Mouse (Mus musculus) limb, embryonic 14.5 days (tissue): ENCODE measurements around the gene Ppm1e. TPM values are rescaled to one million over a fixed set of nuclear protein-coding genes. Genes with fewer than 3 reads are reported as not detected.

Source experiments
- ATAC-seq: fragments of 200-750 bp; cut with Nextera tagmentation; 2 replicates; pipeline ENCODE4 v1.8.0; 2017; ENCODE audit warnings: low read depth, moderate number of reproducible peaks, moderate TSS enrichment; ENCODE audit not compliant: low FRiP score
- DNase-seq: peaks from one replicate; pipeline ENCODE4 v3.0.0-alpha.2; 2015; ENCODE audit warnings: low spot score
- H3K27ac ChIP-seq: fragments of 300-500 bp; sonication (generic); replicated peaks from 2 replicates; pipeline ENCODE4 v1.5.1; 2014; ENCODE audit warnings: low read depth, mild to moderate bottlenecking, low read length, moderate library complexity, mixed read lengths
- H3K27me3 ChIP-seq: fragments of 300-500 bp; sonication (generic); 2 replicates; pipeline ENCODE4 v1.6.1; 2014; ENCODE audit warnings: low read length, mixed read lengths; ENCODE audit not compliant: control insufficient read depth, insufficient read depth
- H3K36me3 ChIP-seq: fragments of 300-500 bp; sonication (generic); 2 replicates; pipeline ENCODE4 v1.6.1; 2014; ENCODE audit warnings: mild to moderate bottlenecking, low read length, moderate library complexity, mixed read lengths; ENCODE audit not compliant: control insufficient read depth, insufficient read depth
- H3K4me1 ChIP-seq: fragments of 300-500 bp; sonication (generic); 2 replicates; pipeline ENCODE4 v1.6.1; 2014; ENCODE audit warnings: antibody characterized with exemption, low read length, mixed read lengths; ENCODE audit not compliant: control insufficient read depth, insufficient read depth
- H3K4me2 ChIP-seq: fragments of 300-500 bp; sonication (generic); replicated peaks from 2 replicates; pipeline ENCODE4 v1.6.1; 2014; ENCODE audit warnings: low read depth, mild to moderate bottlenecking, low read length, moderate library complexity; ENCODE audit not compliant: severe bottlenecking
- H3K4me3 ChIP-seq: fragments of 300-500 bp; sonication (generic); replicated peaks from 2 replicates; pipeline ENCODE4 v1.5.1; 2014; ENCODE audit warnings: low read length
- H3K9ac ChIP-seq: fragments of 300-500 bp; sonication (generic); 2 replicates; pipeline ENCODE4 v1.6.1; 2014; ENCODE audit warnings: mild to moderate bottlenecking, low read depth, low read length, moderate library complexity; ENCODE audit not compliant: severe bottlenecking
- H3K9me3 ChIP-seq: fragments of 300-500 bp; sonication (generic); 2 replicates; pipeline ENCODE4 v1.6.1; 2016; ENCODE audit warnings: low read length; ENCODE audit not compliant: control insufficient read depth
- POLR2A ChIP-seq: fragments of 200-500 bp; IDR thresholded peaks from 2 replicates; pipeline ENCODE4 v1.8.0; 2012; ENCODE audit warnings: inconsistent platforms, mild to moderate bottlenecking, moderate library complexity, borderline replicate concordance; ENCODE audit not compliant: insufficient read depth, insufficient read length; ENCODE audit errors: extremely low read depth
- WGBS: fragments of 180-500 bp; shearing (Covaris S2); extraction: QIAGEN DNeasy Blood & Tissue Kit; methylation state at CpG from one replicate; pipeline ENCODE4 v1.1.7; 2014; 5-methylcytosine and 5-hydroxymethylcytosine counted together
- polyA plus RNA-seq, 2 experiments: library from polyadenylated mRNA; depleted of rRNA in 1 of 2; stranded (reverse) in 1 of 2; unstranded in 1 of 2; fragments of >200 nt; fragmentation: Nextera tagmentation in 1 of 2; extraction: Ambion mirVana in 1 of 2; gene quantifications; 2 replicates each; pipeline versions ENCODE4 v1.2.1 to v1.2.3; 2012 to 2014

The Ppm1e gene
- polyA plus RNA-seq, 2 experiments, result 2.6 to 3.1 TPM

- ATAC-seq (no peak), DNase-seq (no peak)
- Histone ChIP-seq H3K36me3 (0 out of 2 replicates have a peak, but pooled peaks cover 4% of the 10 kb centered on the region), H3K4me3 (no peak overlapping the region), H3K4me2 (no peak overlapping the region), H3K9ac (no peak overlapping the region), H3K27ac (no peak overlapping the region), H3K4me1 (no peaks in the 10 kb centered on the region), H3K9me3 (no peaks in the 10 kb centered on the region), H3K27me3 (peaks cover 2% of the 10 kb centered on the region)
- WGBS, result 85% methylated on average over 7 of the region's 7 CpGs
- no peak for TF ChIP-seq POLR2A
Observed at GRCm38 (mm10) chr11:87238891-87239530, 119.8 kb downstream of the Ppm1e start.

DNA sequence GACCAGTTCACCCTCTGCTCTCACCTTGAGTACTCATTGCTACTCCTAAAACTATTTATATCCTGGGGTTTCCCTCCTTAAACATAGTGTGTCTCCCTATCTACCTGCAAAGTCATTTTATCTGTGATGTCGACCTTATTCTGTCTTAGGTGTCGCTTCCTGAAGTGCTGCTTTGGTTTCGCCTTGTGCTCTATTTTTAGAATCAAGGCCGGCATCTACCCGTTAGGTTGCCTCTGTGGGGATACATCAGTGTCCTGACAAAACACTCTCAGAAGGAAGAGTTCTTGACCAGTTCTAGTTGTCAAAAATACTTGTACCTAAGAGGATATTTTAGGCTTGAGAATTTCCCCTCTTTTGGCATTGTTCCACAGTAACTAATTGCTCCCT, 123.3 kb downstream of the Ppm1e start:
- Histone ChIP-seq H3K9me3 (no peaks in the 10 kb centered on the region), H3K4me3 (no peak overlapping the region), H3K36me3 (0 out of 2 replicates have a peak, but pooled peaks cover 4% of the 10 kb centered on the region), H3K27ac (no peak overlapping the region), H3K9ac (no peak overlapping the region), H3K27me3 (no peaks in the 10 kb centered on the region), H3K4me1 (no peaks in the 10 kb centered on the region), H3K4me2 (no peak overlapping the region)
- DNase-seq, result no peak
- TF ChIP-seq POLR2A, result no peak
- no peak for ATAC-seq
- 76% methylated on average over 5 of the region's 5 CpGs for WGBS

GRCm38 (mm10) chr11:87234743-87235485, 123.9 kb downstream of the Ppm1e start:
- Histone ChIP-seq H3K4me3 (no peak overlapping the region), H3K27me3 (no peaks in the 10 kb centered on the region), H3K4me1 (no peaks in the 10 kb centered on the region), H3K36me3 (0 out of 2 replicates have a peak, but pooled peaks cover 4% of the 10 kb centered on the region), H3K9me3 (no peaks in the 10 kb centered on the region), H3K4me2 (no peak overlapping the region), H3K9ac (no peak overlapping the region), H3K27ac (no peak overlapping the region)
- 89% methylated on average over 12 of the region's 12 CpGs for WGBS
- DNase-seq (no peak), ATAC-seq (no peak)
- TF ChIP-seq POLR2A, result no peak

GRCm38 (mm10) chr11:87233377-87233776, 125.4 kb downstream of the Ppm1e start:
- Histone ChIP-seq H3K27ac (no peak overlapping the region), H3K4me2 (no peak overlapping the region), H3K36me3 (0 out of 2 replicates have a peak, but pooled peaks cover 4% of the 10 kb centered on the region), H3K9me3 (no peaks in the 10 kb centered on the region), H3K4me3 (no peak overlapping the region), H3K4me1 (no peaks in the 10 kb centered on the region), H3K9ac (no peak overlapping the region), H3K27me3 (no peaks in the 10 kb centered on the region)
- ATAC-seq (no peak), DNase-seq (no peak)
- TF ChIP-seq POLR2A, result no peak
- WGBS, result 92% methylated on average over 5 of the region's 5 CpGs

DNA sequence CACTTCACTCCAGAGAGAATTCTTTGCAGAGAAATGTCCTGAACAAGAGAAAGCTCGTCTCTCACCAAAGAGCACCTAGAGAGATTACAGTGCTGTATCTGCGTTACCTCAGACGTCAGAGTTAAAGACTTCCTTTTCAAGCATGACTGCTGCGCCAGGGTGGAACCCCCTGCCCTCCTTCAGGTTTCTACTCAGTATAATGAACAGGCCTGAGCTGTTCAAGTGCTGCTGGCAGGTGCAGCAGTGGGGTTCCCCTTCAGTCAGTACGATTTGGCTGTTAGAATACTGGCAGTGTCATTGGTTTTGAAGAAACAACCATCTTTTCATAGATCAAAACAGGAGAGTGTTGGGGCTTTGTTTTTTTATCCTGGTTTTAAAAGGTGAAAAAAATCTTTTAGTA, 131.8 kb downstream of the Ppm1e start:
- Histone ChIP-seq H3K4me2 (no peak overlapping the region), H3K9ac (no peak overlapping the region), H3K27me3 (no peaks in the 10 kb centered on the region), H3K4me1 (no peaks in the 10 kb centered on the region), H3K36me3 (peaks cover 8% of the 10 kb centered on the region; the same call in 1 of the 2 replicates), H3K9me3 (no peaks in the 10 kb centered on the region), H3K27ac (no peak overlapping the region), H3K4me3 (no peak overlapping the region)
- ATAC-seq (no peak), DNase-seq (no peak)
- no peak for TF ChIP-seq POLR2A
- WGBS, result 83% methylated on average over 5 of the region's 5 CpGs
